Mouse (Mus musculus) MEL (cell line): ENCODE data around the gene Rnf208.

Experiments used
- CHD2 ChIP-seq: IDR thresholded peaks from 2 replicates; pipeline ENCODE4 v1.6.1; 2011; ENCODE audit warnings: low read length, improper control_type of control experiment
- CTCF ChIP-seq, 3 experiments: IDR thresholded peaks in 2 of 3; conservative IDR thresholded peaks in 1 of 3; 2 replicates each; pipeline ENCODE4 v1.5.1; 2011 to 2012; ENCODE audit warnings: low read length in 3 of 3, low read depth in 2 of 3, mild to moderate bottlenecking in 2 of 3, improper control_type of control experiment in 1 of 3, inconsistent platforms in 1 of 3, mixed read lengths in 1 of 3, moderate library complexity in 1 of 3; ENCODE audit not compliant: control insufficient read depth in 1 of 3, insufficient read depth in 1 of 3, poor library complexity in 1 of 3, severe bottlenecking in 1 of 3
- POLR2A ChIP-seq, 2 experiments: IDR thresholded peaks; 2 replicates each; pipeline ENCODE4 v1.6.1; 2011 to 2012; ENCODE audit warnings: low read length in 2 of 2, mild to moderate bottlenecking in 2 of 2, control low read depth in 1 of 2, improper control_type of control experiment in 1 of 2, low read depth in 1 of 2, moderate library complexity in 1 of 2; ENCODE audit not compliant: control insufficient read depth in 1 of 2, insufficient read depth in 1 of 2, poor library complexity in 1 of 2
- POLR2AphosphoS2 ChIP-seq: IDR thresholded peaks from 2 replicates; pipeline ENCODE4 v1.6.1; 2011; ENCODE audit warnings: low read length, improper control_type of control experiment
- UBTF ChIP-seq: IDR thresholded peaks from 2 replicates; pipeline ENCODE4 v1.6.1; 2012; ENCODE audit warnings: low read depth, mild to moderate bottlenecking, inconsistent platforms, low read length, improper control_type of control experiment, moderate library complexity, borderline replicate concordance; ENCODE audit not compliant: insufficient read depth

GRCm38 (mm10) chr2:25238106-25238505 lies 3.9 kb upstream of the Rnf208 start:
- no peak for TF ChIP-seq CTCF (IDR thresholded peaks at IDR 0.05 in 2 of 3, conservative IDR thresholded peaks at IDR 0.05 in 1 of 3; ENCODE audit: control insufficient read depth in 1 of 3, insufficient read depth in 1 of 3, low read depth in 2 of 3, low read length in 3 of 3, poor library complexity in 1 of 3, severe bottlenecking in 1 of 3)
- TF ChIP-seq POLR2A (IDR thresholded peaks at IDR 0.05; ENCODE audit: control insufficient read depth in 1 of 2, insufficient read depth in 1 of 2, low read depth in 1 of 2, low read length in 2 of 2, poor library complexity in 1 of 2) = no peak
- TF ChIP-seq CHD2 = no peak
- no peak for TF ChIP-seq POLR2AphosphoS2
- no peak for TF ChIP-seq UBTF
